Mouse (Mus musculus) right cerebral cortex, postnatal 25 days (tissue): ENCODE data around the gene Apoa2.

Source experiments
- DNase-seq: peaks from one replicate; pipeline ENCODE4 v3.0.0; 2022

Gene Apoa2

DNA sequence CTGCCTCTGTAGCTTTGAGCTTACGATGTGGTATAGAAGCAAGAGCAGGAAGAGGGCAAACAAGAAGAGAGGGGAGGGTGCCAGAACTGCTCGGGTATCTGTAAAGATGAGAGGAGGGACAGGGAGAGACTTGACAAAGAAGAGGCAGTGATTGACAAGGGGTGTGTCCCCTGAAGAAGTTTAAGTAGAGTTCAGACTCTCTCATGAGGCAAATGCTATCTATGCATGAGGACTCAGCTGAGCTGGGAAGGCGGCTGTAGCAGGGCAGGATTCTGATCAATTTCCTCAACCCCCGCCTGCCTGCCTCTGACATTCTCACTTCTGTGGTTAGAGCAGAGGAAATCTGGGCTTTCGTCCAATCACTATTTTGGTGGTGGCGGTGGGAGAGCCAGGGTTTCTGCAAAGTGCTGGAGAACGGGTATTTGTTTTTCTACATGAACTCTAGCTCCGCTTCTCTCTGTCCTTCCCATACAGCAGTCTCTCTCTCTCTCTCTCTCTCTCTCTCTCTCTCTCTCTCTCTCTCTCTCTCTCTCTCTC lies 37.8 kb downstream of the Apoa2 start:
- DNase-seq, result peak; percentile 79

GRCm38 (mm10) chr1:171263185-171263611 lies 38.3 kb downstream of the Apoa2 start:
- DNase-seq, result no peak

DNA sequence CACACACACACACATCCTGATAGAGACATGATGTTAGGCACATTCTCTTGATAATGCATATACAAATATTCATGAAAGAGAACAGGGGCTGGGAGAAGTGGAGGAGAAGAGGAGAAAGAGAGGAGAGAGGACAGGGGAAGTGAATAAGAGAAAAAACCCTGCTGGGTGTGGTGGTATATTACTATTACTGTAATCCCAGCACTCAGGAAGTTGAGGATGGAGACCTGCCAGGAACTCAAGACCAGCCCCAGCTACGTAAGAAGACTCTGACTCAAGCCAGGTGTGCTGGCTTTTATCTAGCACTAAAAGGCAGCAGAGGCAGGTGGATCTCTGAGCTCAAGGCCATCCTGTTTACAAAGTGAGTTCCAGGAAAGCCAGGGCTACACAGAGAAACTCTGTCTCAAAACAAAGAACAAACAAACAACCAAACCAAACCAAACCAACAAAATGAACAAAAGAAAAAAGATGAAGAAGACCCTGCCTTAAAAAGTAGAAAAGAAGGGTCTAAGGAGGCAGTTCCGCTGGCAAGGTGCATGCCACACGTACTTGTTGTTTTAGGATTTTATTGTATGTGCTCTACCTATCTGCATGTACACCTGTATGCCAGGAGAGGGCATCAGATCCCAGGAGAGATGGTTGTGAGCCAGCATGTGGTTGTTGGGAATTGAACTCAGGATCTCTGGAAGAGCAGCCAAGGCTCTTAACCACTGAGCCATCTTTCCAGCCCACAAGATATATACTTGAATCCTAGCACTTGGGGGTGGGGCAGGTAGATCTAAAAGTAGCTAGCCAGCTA lies 39.0 kb downstream of the Apoa2 start:
- no peak for DNase-seq

DNA sequence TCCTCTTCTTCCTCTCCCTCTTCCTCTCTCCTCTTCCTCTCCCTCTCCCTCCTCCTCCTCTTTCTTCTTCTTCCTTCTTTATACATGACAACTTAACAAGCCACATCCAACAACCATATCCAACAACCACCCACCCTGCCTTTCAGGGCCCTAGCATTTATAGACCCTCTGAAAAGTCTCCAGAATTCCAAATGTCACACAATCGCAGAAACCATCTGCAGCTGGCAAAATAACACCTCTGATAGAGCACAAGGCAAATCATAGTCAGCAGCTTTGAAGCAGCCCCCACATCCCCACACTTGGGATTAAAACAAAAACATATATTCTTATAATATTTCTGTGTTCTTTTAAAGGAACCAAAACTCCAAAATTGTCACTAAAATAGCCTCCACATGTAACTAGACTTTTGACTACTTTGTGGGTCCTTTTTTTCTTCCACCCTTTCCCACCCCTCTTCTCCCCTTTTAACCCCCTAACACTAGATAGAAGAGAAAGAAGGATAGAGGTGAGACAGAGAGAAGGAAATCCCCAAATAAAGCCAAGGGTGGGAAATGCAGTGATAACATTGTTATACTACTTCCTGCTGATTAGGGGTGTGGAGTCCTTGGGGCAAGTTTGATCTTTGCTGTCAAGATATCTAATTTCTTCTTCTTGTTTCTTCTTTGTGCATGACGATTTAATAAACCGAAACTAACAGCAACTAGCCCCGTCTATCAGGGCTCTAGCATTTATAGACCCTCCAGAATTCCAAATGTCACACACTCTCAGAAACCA lies 41.3 kb downstream of the Apoa2 start:
- DNase-seq, result no peak

DNA sequence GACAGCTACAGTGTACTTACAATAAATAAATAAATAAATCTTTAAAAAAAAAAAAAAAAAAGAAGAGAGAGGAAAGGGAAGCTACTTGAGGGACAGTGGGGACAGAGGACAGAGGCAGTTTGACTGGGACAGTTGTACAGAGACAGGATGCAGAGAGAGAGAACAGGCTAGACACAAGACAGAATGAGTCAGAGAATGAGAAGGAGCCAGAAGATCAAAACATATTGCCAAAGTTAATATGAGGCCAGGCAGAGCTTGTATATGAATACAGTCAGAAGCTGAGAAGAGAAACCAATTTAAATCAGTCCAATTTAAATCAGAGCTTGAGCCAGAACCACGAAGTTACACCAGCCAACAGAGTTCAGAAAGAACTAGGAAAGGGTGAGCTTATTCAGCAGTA lies 43.5 kb downstream of the Apoa2 start:
- DNase-seq, result no peak

DNA sequence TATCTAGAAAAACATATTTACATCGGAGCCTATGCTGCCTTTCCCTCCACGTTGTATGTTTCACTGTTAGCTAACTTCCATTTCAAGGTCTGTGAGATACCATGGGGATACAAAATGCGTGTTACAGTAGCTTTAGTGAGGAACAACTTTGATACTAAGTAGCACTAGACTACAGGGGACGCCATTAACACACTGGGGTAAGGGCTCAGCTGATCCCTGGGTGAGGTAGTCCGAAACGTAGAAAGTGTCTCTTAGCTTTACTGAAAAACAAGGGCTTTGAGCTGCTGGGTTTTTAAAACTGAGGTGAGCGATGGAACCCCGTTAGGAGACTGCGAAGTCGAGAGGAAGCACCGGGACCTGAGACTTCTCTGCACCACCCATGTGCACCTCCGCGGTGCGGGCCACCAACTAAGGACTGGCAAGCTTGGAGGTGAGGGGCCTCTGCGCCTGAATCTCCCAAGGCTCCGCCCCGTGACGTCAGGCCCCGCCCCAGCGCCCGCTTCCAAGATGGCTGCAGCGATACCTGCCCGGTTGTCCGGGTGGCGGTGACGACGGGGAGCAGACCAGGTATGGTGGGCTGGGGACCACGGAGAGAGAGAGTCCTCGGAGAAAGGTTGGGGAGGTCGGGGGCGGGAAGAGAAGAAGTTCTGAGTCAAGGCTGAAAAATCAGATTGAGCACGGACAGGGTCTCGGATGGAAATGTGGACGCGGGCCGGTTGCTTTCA lies 45.2 kb downstream of the Apoa2 start, which contains the start of gene B4galt3:
TSS of gene B4galt3 (plus strand) at position 481 of the 725 bp plus-strand sequence.
- DNase-seq, result peak; percentile 95

DNA sequence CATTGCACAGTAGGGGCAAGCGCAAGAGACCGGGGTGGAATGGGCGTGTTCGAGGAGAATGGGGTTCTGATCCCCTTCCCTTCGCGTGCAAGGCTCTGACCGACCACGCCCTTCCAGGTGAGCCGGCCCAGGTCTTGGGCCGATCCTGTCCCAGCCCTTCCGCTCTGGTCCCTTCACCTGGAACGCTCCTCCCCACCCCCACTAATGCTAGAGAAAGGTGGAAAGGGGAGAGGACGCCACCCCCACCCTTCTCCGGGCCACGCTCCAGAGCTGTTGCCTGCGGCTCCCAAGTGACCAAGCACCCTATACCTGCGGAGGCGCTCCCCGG lies 45.7 kb downstream of the Apoa2 start:
- no peak for DNase-seq

DNA sequence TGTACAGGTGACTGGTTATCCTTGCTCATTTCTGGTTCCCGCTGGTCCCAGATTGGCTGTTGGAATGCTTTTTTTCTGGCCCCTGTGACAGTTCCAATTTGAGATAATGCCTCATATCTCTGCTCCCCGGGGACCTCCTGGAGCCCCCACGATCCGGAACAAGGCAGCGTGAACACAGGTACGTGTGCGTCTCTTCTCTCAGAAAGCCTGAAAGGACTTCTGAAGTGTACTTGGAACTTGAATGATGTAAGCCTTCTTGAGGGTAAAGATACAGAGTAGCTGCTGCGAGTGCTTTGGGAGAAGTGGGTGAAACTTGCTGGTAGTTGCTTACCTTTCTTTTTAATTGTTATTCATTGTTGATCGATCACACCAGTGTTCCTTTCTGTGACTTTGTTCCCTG lies 46.3 kb downstream of the Apoa2 start:
- no peak for DNase-seq

- DNase-seq, result no peak
These were observed 46.8 kb downstream of the Apoa2 start for GRCm38 (mm10) chr1:171271622-171272021.

- DNase-seq, result no peak
These were observed 47.2 kb downstream of the Apoa2 start for GRCm38 (mm10) chr1:171272086-171272485.

DNA sequence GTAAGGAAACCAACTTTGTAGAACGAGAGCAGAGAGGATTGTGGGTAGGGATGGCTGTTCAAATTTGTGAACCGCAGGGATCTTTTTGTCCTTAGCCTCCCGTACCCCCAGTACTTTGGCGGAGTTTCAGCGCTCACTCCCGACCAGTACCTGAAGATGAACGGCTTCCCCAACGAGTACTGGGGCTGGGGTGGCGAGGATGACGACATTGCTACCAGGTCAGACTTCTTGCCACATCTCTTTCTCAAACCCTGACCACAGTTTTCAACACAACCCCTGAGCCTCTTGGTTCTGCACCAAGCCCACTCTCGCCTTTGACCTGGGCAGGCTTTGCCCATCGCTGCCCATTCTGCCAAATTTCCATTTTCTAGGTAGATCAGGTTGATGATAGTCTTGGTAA lies 49.3 kb downstream of the Apoa2 start:
- DNase-seq, result no peak

- DNase-seq, result no peak
These were observed 50.4 kb downstream of the Apoa2 start for GRCm38 (mm10) chr1:171275144-171275734.
